Mouse (Mus musculus) testis, adult 2 months (tissue): ENCODE results near the gene Myl4. TPM values are rescaled to one million over a fixed set of nuclear protein-coding genes. Genes with fewer than 3 reads are reported as not detected.

Experiments
- H3K27ac ChIP-seq: fragments of 200-500 bp; 2 replicates; pipeline ENCODE4 v1.5.1; 2012; ENCODE audit warnings: low read depth, low read length; ENCODE audit not compliant: control insufficient read depth, insufficient read depth
- H3K27me3 ChIP-seq: fragments of 200-500 bp; 2 replicates; pipeline ENCODE4 v1.6.1; 2012; ENCODE audit warnings: mild to moderate bottlenecking, low read length, moderate library complexity; ENCODE audit not compliant: control insufficient read depth, insufficient read depth
- H3K36me3 ChIP-seq: fragments of 200-500 bp; 2 replicates; pipeline ENCODE4 v1.6.1; 2012; ENCODE audit warnings: mild to moderate bottlenecking, low read length; ENCODE audit not compliant: control insufficient read depth, insufficient read depth
- H3K4me1 ChIP-seq: fragments of 200-500 bp; 2 replicates; pipeline ENCODE4 v1.6.1; 2012; ENCODE audit warnings: low read length; ENCODE audit not compliant: control insufficient read depth, insufficient read depth
- H3K4me3 ChIP-seq: fragments of 200-500 bp; 2 replicates; pipeline ENCODE4 v1.5.1; 2012; ENCODE audit warnings: low read depth, mild to moderate bottlenecking, low read length, moderate library complexity, mixed read lengths; ENCODE audit not compliant: control insufficient read depth
- CTCF ChIP-seq: fragments of 200-500 bp; IDR thresholded peaks from 2 replicates; pipeline ENCODE4 v1.5.1; 2012; ENCODE audit warnings: low read depth, mild to moderate bottlenecking, inconsistent platforms, low read length, moderate library complexity; ENCODE audit not compliant: control insufficient read depth, insufficient read depth, insufficient replicate concordance
- POLR2A ChIP-seq: fragments of 200-500 bp; IDR thresholded peaks from 2 replicates; pipeline ENCODE4 v1.6.1; 2012; ENCODE audit warnings: low read depth, mild to moderate bottlenecking, inconsistent platforms, low read length, moderate library complexity; ENCODE audit not compliant: control insufficient read depth
- polyA plus RNA-seq: library from polyadenylated mRNA; depleted of rRNA; stranded (reverse); fragments of >200 nt; gene quantifications from 2 replicates; pipeline ENCODE4 v1.2.3, GENCODE M21; 2012; rRNA removed

The Myl4 gene
- polyA plus RNA-seq, 1 experiment: 57.4 TPM

DNA sequence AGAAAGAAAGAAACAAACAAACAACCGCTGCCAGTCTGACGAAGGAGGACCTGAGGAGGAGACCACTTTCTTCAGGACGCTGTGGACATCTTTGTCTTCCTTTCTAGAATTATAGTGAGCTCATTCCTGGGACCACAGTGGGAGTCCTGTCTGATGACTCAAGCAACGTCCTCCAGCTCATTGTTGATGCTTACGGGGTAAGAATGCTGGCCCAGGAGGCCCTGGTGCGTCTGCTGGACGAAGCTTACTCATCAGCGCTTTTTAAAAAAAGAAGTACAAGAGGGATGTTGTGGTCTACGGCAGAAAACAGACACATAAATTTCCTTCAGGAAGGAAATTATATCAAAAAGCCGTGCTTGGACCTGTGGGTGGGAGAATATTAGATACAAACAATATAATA, 90.4 kb downstream of the Myl4 start:
- H3K27ac ChIP-seq: no peak overlapping the region
- no peak overlapping the region for H3K4me3 ChIP-seq
- TF ChIP-seq CTCF (no peak), POLR2A (no peak)
- H3K4me1 ChIP-seq: no peaks in the 10 kb centered on the region
- H3K27me3 ChIP-seq: no peaks in the 10 kb centered on the region
- no peaks in the 10 kb centered on the region for H3K36me3 ChIP-seq

DNA sequence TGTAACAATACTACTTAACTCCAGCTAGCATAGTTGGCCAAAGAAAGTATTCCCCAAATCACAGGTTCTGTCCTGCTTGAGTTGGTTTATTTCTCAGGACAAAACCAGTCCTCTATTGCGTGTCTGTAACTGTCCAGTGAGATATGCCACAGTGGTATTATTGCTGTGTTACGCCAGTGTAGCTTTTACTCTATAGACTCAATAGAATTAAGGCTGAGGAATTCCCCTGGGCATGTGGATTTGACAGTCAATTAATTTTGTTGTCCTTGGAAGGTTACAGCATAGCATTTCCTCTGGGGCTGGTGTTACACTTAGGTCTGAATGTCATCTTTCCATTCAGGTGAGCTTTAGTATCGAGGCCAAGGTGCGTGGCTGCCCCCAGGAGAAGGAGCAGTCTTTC, 92.8 kb downstream of the Myl4 start:
- Histone ChIP-seq H3K27me3 (no peaks in the 10 kb centered on the region), H3K4me1 (no peaks in the 10 kb centered on the region), H3K36me3 (no peaks in the 10 kb centered on the region), H3K4me3 (no peak overlapping the region), H3K27ac (no peak overlapping the region)
- TF ChIP-seq CTCF (no peak), POLR2A (no peak)

Other genes with a start within 250 kb of the Myl4 start
- gene Kansl1, start 81.8 kb upstream of the Myl4 start, polyA plus RNA-seq: 94.2 and 95.8 TPM in 2 replicates
- gene Cdc27, start within 50 bp of the Myl4 start, polyA plus RNA-seq: 24.9 and 29.5 TPM in 2 replicates
- gene Itgb3, start 57.3 kb downstream of the Myl4 start, polyA plus RNA-seq: 1.3 and 1.4 TPM in 2 replicates
- gene Gm11639, start 135.0 kb downstream of the Myl4 start, polyA plus RNA-seq: 1.5 and 1.7 TPM in 2 replicates